Mouse (Mus musculus) liver, embryonic 15.5 days (tissue): ENCODE results near the gene Calm4. TPM values are rescaled to one million over a fixed set of nuclear protein-coding genes. Genes with fewer than 3 reads are reported as not detected.

Source experiments
- ATAC-seq: fragments of 200-750 bp; cut with Nextera tagmentation; 2 replicates; pipeline ENCODE4 v1.8.0; 2017; ENCODE audit warnings: moderate number of reproducible peaks, mild to moderate bottlenecking, moderate library complexity; ENCODE audit not compliant: insufficient read depth
- H3K27ac ChIP-seq: fragments of 300-500 bp; sonication (generic); replicated peaks from 2 replicates; pipeline ENCODE4 v1.5.1; 2015; ENCODE audit warnings: mild to moderate bottlenecking, inconsistent platforms
- H3K27me3 ChIP-seq: fragments of 300-500 bp; sonication (generic); 2 replicates; pipeline ENCODE4 v1.6.1; 2015; ENCODE audit warnings: mild to moderate bottlenecking, inconsistent platforms
- H3K36me3 ChIP-seq: fragments of 300-500 bp; sonication (generic); replicated peaks from 2 replicates; pipeline ENCODE4 v1.6.1; 2015; ENCODE audit warnings: moderate library complexity, mild to moderate bottlenecking, inconsistent platforms
- H3K4me1 ChIP-seq: fragments of 300-500 bp; sonication (generic); replicated peaks from 2 replicates; pipeline ENCODE4 v1.6.1; 2015; ENCODE audit warnings: inconsistent platforms
- H3K4me2 ChIP-seq: fragments of 300-500 bp; sonication (generic); 2 replicates; pipeline ENCODE4 v1.6.1; 2015; ENCODE audit warnings: moderate library complexity, mild to moderate bottlenecking, inconsistent platforms
- H3K4me3 ChIP-seq: fragments of 300-500 bp; sonication (generic); replicated peaks from 2 replicates; pipeline ENCODE4 v1.5.1; 2015; ENCODE audit warnings: mild to moderate bottlenecking, inconsistent platforms
- H3K9ac ChIP-seq: fragments of 300-500 bp; sonication (generic); 2 replicates; pipeline ENCODE4 v1.6.1; 2015; ENCODE audit warnings: moderate library complexity, mild to moderate bottlenecking, inconsistent platforms
- H3K9me3 ChIP-seq: fragments of 300-500 bp; sonication (generic); replicated peaks from 2 replicates; pipeline ENCODE4 v1.6.1; 2016; ENCODE audit warnings: inconsistent platforms
- WGBS: fragments of 180-500 bp; shearing (Covaris S2); methylation state at CpG from one replicate; pipeline ENCODE4 v1.1.7; 2015; ENCODE audit warnings: mixed read lengths; ENCODE audit not compliant: insufficient replicate concordance; 5-methylcytosine and 5-hydroxymethylcytosine counted together
- polyA plus RNA-seq: library from polyadenylated mRNA; unstranded; fragments of >200 nt; fragmentation: Nextera tagmentation; extraction: Ambion mirVana; gene quantifications from 2 replicates; pipeline ENCODE4 v1.2.1, GENCODE M21; 2015

The Calm4 gene
- polyA plus RNA-seq, 1 experiment from 2014 or later, result not detected

GRCm38 (mm10) chr13:3861251-3861650 is 23.7 kb downstream of the Calm4 start:
- 51% methylated on average over 8 of the region's 8 CpGs for WGBS
- Histone ChIP-seq H3K36me3 (no peaks in the 10 kb centered on the region), H3K4me2 (peak overlapping the region; percentile 41), H3K27ac (peak overlapping the region; percentile 73), H3K4me1 (peaks cover 69% of the 10 kb centered on the region), H3K9me3 (no peaks in the 10 kb centered on the region), H3K9ac (peak overlapping the region; percentile 13), H3K27me3 (no peaks in the 10 kb centered on the region), H3K4me3 (no peak overlapping the region)
- peak; percentile 78 for ATAC-seq

GRCm38 (mm10) chr13:3862325-3862724 is 24.8 kb downstream of the Calm4 start:
- H3K4me2 ChIP-seq, result peak overlapping the region; percentile 59
- no peaks in the 10 kb centered on the region for H3K36me3 ChIP-seq
- peaks cover 74% of the 10 kb centered on the region for H3K4me1 ChIP-seq
- no peaks in the 10 kb centered on the region for H3K9me3 ChIP-seq
- no peak overlapping the region for H3K4me3 ChIP-seq
- no peak for ATAC-seq
- no peaks in the 10 kb centered on the region for H3K27me3 ChIP-seq
- 80% methylated on average over 3 of the region's 3 CpGs for WGBS
- H3K9ac ChIP-seq, result no peak overlapping the region
- peak overlapping the region; percentile 73 for H3K27ac ChIP-seq

- WGBS, result 53% methylated on average over 10 of the region's 10 CpGs
- Histone ChIP-seq H3K9ac (peak overlapping the region; percentile 36; the same call in 1 of the 2 replicates), H3K4me2 (peak overlapping the region; percentile 59), H3K9me3 (no peaks in the 10 kb centered on the region), H3K4me3 (peak overlapping the region; percentile 26; the same call in 1 of the 2 replicates), H3K36me3 (no peaks in the 10 kb centered on the region), H3K27me3 (no peaks in the 10 kb centered on the region), H3K27ac (peak overlapping the region; percentile 73), H3K4me1 (peaks cover 81% of the 10 kb centered on the region)
- peak; percentile 56 for ATAC-seq
Observed at GRCm38 (mm10) chr13:3862922-3863580, 25.5 kb downstream of the Calm4 start.

- H3K4me2 ChIP-seq, result peak overlapping the region; percentile 58
- ATAC-seq, result no peak
- H3K27ac ChIP-seq, result peak overlapping the region; percentile 97
Observed at GRCm38 (mm10) chr13:3865648-3866354, 28.2 kb downstream of the Calm4 start.

GRCm38 (mm10) chr13:3866355-3867052 is 28.9 kb downstream of the Calm4 start:
- no peaks in the 10 kb centered on the region for H3K9me3 ChIP-seq
- WGBS, result 24% methylated on average over 8 of the region's 8 CpGs
- peak overlapping the region; percentile 58 for H3K4me2 ChIP-seq
- peak; percentile 61 for ATAC-seq
- H3K36me3 ChIP-seq, result no peaks in the 10 kb centered on the region
- H3K27ac ChIP-seq, result peak overlapping the region; percentile 97
- peaks cover 98% of the 10 kb centered on the region for H3K4me1 ChIP-seq
- H3K9ac ChIP-seq, result peak overlapping the region; percentile 37
- peak overlapping the region; percentile 32 for H3K4me3 ChIP-seq
- no peaks in the 10 kb centered on the region for H3K27me3 ChIP-seq

More at GRCm38 (mm10) chr13:3865648-3866354, 28.2 kb downstream of the Calm4 start:
- Histone ChIP-seq H3K9ac (peak overlapping the region; percentile 37), H3K36me3 (no peaks in the 10 kb centered on the region), H3K4me1 (peaks cover 99% of the 10 kb centered on the region), H3K4me3 (peak overlapping the region; percentile 32), H3K9me3 (no peaks in the 10 kb centered on the region), H3K27me3 (no peaks in the 10 kb centered on the region)
- 61% methylated on average over 14 of the region's 14 CpGs for WGBS

GRCm38 (mm10) chr13:3867158-3867557 is 29.6 kb downstream of the Calm4 start:
- Histone ChIP-seq H3K36me3 (no peaks in the 10 kb centered on the region), H3K9ac (peak overlapping the region; percentile 46), H3K27ac (peak overlapping the region; percentile 97), H3K9me3 (no peaks in the 10 kb centered on the region), H3K4me2 (peak overlapping the region; percentile 58), H3K4me3 (peak overlapping the region; percentile 32), H3K4me1 (peaks cover 98% of the 10 kb centered on the region), H3K27me3 (no peaks in the 10 kb centered on the region)
- peak; percentile 92 for ATAC-seq
- WGBS, result 13% methylated on average over 6 of the region's 6 CpGs

DNA sequence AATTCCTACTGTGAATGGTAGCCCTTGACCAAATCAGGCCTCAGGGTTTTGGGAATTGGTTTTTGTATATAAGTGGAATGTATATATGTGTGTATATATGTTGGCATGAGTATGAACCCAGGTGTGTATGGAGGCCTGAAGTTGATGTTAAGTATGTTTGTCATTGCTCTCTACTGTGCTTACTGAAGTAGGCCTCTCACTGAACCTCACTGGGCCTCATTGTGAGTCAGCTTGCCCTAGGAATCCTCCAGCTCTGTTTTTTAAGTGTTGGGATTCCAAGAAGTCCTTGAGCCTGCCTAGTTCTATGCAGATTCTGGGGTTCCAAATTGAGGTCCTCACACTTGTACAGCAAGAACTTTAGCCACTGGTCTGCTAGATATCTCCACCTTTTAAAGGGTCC is 32.3 kb downstream of the Calm4 start:
- no peaks in the 10 kb centered on the region for H3K36me3 ChIP-seq
- H3K4me2 ChIP-seq, result no peak overlapping the region
- peak overlapping the region; percentile 49 for H3K27ac ChIP-seq
- H3K4me3 ChIP-seq, result no peak overlapping the region
- peaks cover 81% of the 10 kb centered on the region for H3K4me1 ChIP-seq
- H3K9me3 ChIP-seq, result no peaks in the 10 kb centered on the region
- no peak for ATAC-seq
- no peaks in the 10 kb centered on the region for H3K27me3 ChIP-seq
- H3K9ac ChIP-seq, result no peak overlapping the region

- Histone ChIP-seq H3K4me2 (no peak overlapping the region), H3K27me3 (no peaks in the 10 kb centered on the region), H3K27ac (no peak overlapping the region), H3K9ac (no peak overlapping the region), H3K9me3 (no peaks in the 10 kb centered on the region), H3K4me3 (no peak overlapping the region), H3K4me1 (peaks cover 65% of the 10 kb centered on the region), H3K36me3 (no peaks in the 10 kb centered on the region)
- peak; percentile 43; the same call in 1 of the 2 replicates for ATAC-seq
- WGBS, result 79% methylated on average over 4 of the region's 4 CpGs
Observed at GRCm38 (mm10) chr13:3872832-3873231, 35.3 kb downstream of the Calm4 start.

- Histone ChIP-seq H3K9me3 (no peaks in the 10 kb centered on the region), H3K9ac (no peak overlapping the region), H3K36me3 (peaks cover 16% of the 10 kb centered on the region), H3K27me3 (no peaks in the 10 kb centered on the region), H3K4me2 (no peak overlapping the region), H3K4me3 (no peak overlapping the region), H3K4me1 (peaks cover 33% of the 10 kb centered on the region), H3K27ac (peak overlapping the region; percentile 29; the same call in 1 of the 2 replicates)
- ATAC-seq, result no peak
- 83% methylated on average over 6 of the region's 6 CpGs for WGBS
Observed at GRCm38 (mm10) chr13:3876448-3876847, 38.9 kb downstream of the Calm4 start.

DNA sequence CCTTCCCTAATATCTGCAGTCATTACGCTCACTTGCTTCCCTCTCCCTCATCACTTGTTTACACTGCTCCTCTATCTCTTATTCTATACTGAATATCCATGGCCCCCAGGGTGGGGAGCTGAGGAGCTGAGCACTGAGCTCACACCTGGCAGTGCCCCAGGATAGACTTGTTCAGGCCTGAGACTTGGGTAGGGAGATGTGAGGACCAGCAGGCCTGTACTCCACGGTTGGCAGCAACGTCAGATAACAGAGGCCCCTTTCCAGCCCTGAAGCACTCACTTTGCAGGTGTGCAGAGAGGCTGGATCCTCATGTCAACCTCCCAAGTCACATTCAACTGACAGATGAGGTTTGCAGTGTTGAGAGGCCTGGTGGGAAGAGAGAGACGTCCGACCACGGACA is 39.6 kb downstream of the Calm4 start:
- H3K27me3 ChIP-seq, result no peaks in the 10 kb centered on the region
- peaks cover 24% of the 10 kb centered on the region for H3K36me3 ChIP-seq
- 0 out of 2 replicates have a peak, but pooled peaks have one; percentile 33 for ATAC-seq
- peaks cover 25% of the 10 kb centered on the region for H3K4me1 ChIP-seq
- no peak overlapping the region for H3K4me2 ChIP-seq
- peak overlapping the region; percentile 29; the same call in 1 of the 2 replicates for H3K27ac ChIP-seq
- H3K9ac ChIP-seq, result no peak overlapping the region
- H3K4me3 ChIP-seq, result no peak overlapping the region
- H3K9me3 ChIP-seq, result no peaks in the 10 kb centered on the region
- WGBS, result 64% methylated on average over 6 of the region's 6 CpGs

DNA sequence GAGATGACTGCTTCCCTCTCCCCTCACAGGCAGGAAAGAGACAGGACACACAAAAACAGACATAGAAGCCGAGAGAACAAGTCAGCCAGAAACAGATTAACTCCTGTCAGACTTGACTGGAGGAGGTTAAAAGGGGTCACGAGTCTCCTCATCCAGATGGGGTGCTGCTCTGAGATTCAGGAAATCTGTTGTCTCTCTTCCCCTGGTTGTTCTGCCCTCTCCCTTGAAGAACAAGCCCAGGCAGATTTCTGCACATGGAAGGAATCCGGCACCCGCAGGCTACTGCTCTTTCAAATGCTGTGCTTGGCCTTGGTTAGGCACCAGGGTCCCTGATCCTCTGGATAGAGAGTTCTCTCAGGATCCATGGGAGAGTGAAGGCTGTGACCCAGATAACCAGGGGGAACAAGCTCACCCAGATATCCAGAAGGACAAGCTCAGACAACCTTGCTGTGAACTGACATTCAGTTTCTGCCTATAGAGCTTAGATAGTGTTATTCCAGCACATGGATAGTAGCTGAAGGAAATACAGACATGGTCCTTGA is 40.2 kb downstream of the Calm4 start:
- Histone ChIP-seq H3K27ac (no peak overlapping the region), H3K4me2 (no peak overlapping the region), H3K4me1 (peaks cover 20% of the 10 kb centered on the region), H3K9ac (no peak overlapping the region), H3K36me3 (peaks cover 29% of the 10 kb centered on the region), H3K4me3 (no peak overlapping the region), H3K27me3 (no peaks in the 10 kb centered on the region), H3K9me3 (no peaks in the 10 kb centered on the region)
- ATAC-seq, result no peak
- 74% methylated on average over 4 of the region's 4 CpGs for WGBS
